Mouse (Mus musculus) liver, postnatal 0 days (tissue): ENCODE measurements around the gene Nenf.

Experiments
- CTCF ChIP-seq: sonication (generic); IDR thresholded peaks from 2 replicates; pipeline ENCODE4 v1.5.1; 2016; ENCODE audit warnings: antibody characterized with exemption, low read depth
- EP300 ChIP-seq: IDR thresholded peaks from 2 replicates; pipeline ENCODE4 v1.6.1; 2016; ENCODE audit warnings: antibody characterized with exemption, low read depth, mild to moderate bottlenecking

- TF ChIP-seq CTCF (no peak), EP300 (no peak)
Measured at GRCm38 (mm10) chr1:191348996-191349395, 31.0 kb upstream of the Nenf start.
